Mouse (Mus musculus) E14TG2a.4 (cell line): ENCODE results near the gene St3gal5.

ENCODE experiments used
- CTCF ChIP-seq: conservative IDR thresholded peaks from 2 replicates; pipeline ENCODE4 v1.5.1; 2014; ENCODE audit warnings: low read length
- POU5F1 ChIP-seq: IDR thresholded peaks from 2 replicates; pipeline ENCODE4 v1.6.1; 2014; ENCODE audit warnings: low read length, borderline replicate concordance

GRCm38 (mm10) chr6:72099281-72099680, 1.9 kb downstream of the St3gal5 start:
- TF ChIP-seq CTCF (no peak), POU5F1 (no peak)
